Mouse (Mus musculus) thymus, adult 2 months (tissue): Measurements from ENCODE around the gene Myo18a.

Source experiments
- CTCF ChIP-seq: fragments of 200-500 bp; IDR thresholded peaks from 2 replicates; pipeline ENCODE4 v1.5.1; 2012; ENCODE audit warnings: mild to moderate bottlenecking, control low read depth, low read length, moderate library complexity, borderline replicate concordance; ENCODE audit not compliant: control insufficient read depth, poor library complexity, insufficient read depth; ENCODE audit errors: extremely low read depth
- POLR2A ChIP-seq: fragments of 200-500 bp; IDR thresholded peaks from 2 replicates; pipeline ENCODE4 v1.6.1; 2012; ENCODE audit warnings: mild to moderate bottlenecking, low read length, control low read depth, moderate library complexity; ENCODE audit not compliant: control insufficient read depth, poor library complexity, insufficient read depth; ENCODE audit errors: extremely low read depth

- TF ChIP-seq CTCF: no peak
- no peak for TF ChIP-seq POLR2A
These were observed 113.1 kb downstream of the Myo18a start for GRCm38 (mm10) chr11:77875847-77876759.
